Mouse (Mus musculus) forebrain, postnatal 0 days (tissue): Measurements from ENCODE around the gene Otub2. TPM values are rescaled to one million over a fixed set of nuclear protein-coding genes. Genes with fewer than 3 reads are reported as not detected.
A peak's percentile ranks its signal among the peaks of the same experiment; 100 is the strongest.

Experiments
- ATAC-seq: fragments of 200-750 bp; cut with Nextera tagmentation; 2 replicates; pipeline ENCODE4 v1.8.0; 2017; ENCODE audit warnings: mild to moderate bottlenecking, moderate library complexity
- DNase-seq: peaks from one replicate; pipeline ENCODE4 v3.0.0-alpha.2; 2015
- H3K27ac ChIP-seq: fragments of 300-500 bp; sonication (generic); 2 replicates; pipeline ENCODE4 v1.5.1; 2014; ENCODE audit warnings: low read depth, mild to moderate bottlenecking, antibody characterized with exemption, low read length, moderate library complexity, mixed read lengths
- H3K27me3 ChIP-seq: fragments of 300-500 bp; sonication (generic); 2 replicates; pipeline ENCODE4 v1.6.1; 2014; ENCODE audit warnings: mild to moderate bottlenecking, low read length, mixed read lengths; ENCODE audit not compliant: insufficient read depth
- H3K36me3 ChIP-seq: fragments of 300-500 bp; sonication (generic); 2 replicates; pipeline ENCODE4 v1.6.1; 2014; ENCODE audit warnings: mild to moderate bottlenecking, moderate library complexity; ENCODE audit not compliant: insufficient read depth
- H3K4me1 ChIP-seq: fragments of 300-500 bp; sonication (generic); 2 replicates; pipeline ENCODE4 v1.6.1; 2014; ENCODE audit warnings: antibody characterized with exemption; ENCODE audit not compliant: insufficient read depth
- H3K4me2 ChIP-seq: fragments of 300-500 bp; sonication (generic); 2 replicates; pipeline ENCODE4 v1.6.1; 2014; ENCODE audit warnings: low read depth, mild to moderate bottlenecking, moderate library complexity
- H3K4me3 ChIP-seq: fragments of 300-500 bp; sonication (generic); 2 replicates; pipeline ENCODE4 v1.5.1; 2014; ENCODE audit warnings: low read depth, low read length, mixed read lengths
- H3K9ac ChIP-seq: fragments of 300-500 bp; sonication (generic); 2 replicates; pipeline ENCODE4 v1.6.1; 2014; ENCODE audit warnings: mild to moderate bottlenecking
- H3K9me3 ChIP-seq: fragments of 300-500 bp; sonication (generic); 2 replicates; pipeline ENCODE4 v1.6.1; 2016; ENCODE audit warnings: low read length
- CTCF ChIP-seq: sonication (generic); IDR thresholded peaks from 2 replicates; pipeline ENCODE4 v1.5.1; 2016; ENCODE audit warnings: antibody characterized with exemption, control low read depth, low read depth
- WGBS: fragments of 180-500 bp; shearing (Covaris S2); extraction: QIAGEN DNeasy Blood & Tissue Kit; methylation state at CpG from one replicate; pipeline ENCODE4 v1.1.7; 2014; 5-methylcytosine and 5-hydroxymethylcytosine counted together
- polyA plus RNA-seq: library from polyadenylated mRNA; unstranded; fragments of >200 nt; fragmentation: Nextera tagmentation; extraction: Ambion mirVana; gene quantifications from 2 replicates; pipeline ENCODE4 v1.2.1, GENCODE M21; 2015
- total RNA-seq: library from RNA; depleted of rRNA; stranded (reverse); fragments of >200 nt; gene quantifications from 2 replicates; pipeline ENCODE4 v1.2.3, GENCODE M21; 2014

The Otub2 gene
- total and polyA plus RNA-seq, 2 experiments from 2014 or later = 21.3 to 26.5 TPM

DNA sequence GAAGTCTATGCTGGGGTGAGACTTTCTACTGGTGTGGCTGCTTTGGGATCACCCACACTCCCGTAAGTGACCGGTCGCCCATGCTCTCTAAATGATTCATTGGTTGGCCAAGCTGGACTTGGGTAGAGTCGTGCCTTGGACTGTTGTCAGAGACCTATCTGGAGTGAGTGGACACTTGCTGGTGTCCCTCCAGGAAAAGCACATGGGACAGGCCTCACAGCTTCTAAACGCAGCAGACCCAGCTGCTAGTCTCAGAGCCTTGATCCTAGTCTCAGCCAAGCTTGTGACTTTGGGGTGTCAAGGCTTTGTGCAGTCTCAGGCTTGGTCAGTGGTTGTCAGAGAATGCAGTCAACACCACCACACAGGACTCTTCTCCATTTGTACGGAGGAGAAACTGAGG, 35.7 kb upstream of the Otub2 start:
- DNase-seq (no peak), ATAC-seq (no peak)
- Histone ChIP-seq H3K4me2 (no peak overlapping the region), H3K9me3 (no peaks in the 10 kb centered on the region), H3K36me3 (no peaks in the 10 kb centered on the region), H3K27ac (no peak overlapping the region), H3K4me1 (no peaks in the 10 kb centered on the region), H3K9ac (no peak overlapping the region), H3K27me3 (no peaks in the 10 kb centered on the region), H3K4me3 (no peak overlapping the region)
- 94% methylated on average over 6 of the region's 6 CpGs for WGBS
- TF ChIP-seq CTCF = no peak

DNA sequence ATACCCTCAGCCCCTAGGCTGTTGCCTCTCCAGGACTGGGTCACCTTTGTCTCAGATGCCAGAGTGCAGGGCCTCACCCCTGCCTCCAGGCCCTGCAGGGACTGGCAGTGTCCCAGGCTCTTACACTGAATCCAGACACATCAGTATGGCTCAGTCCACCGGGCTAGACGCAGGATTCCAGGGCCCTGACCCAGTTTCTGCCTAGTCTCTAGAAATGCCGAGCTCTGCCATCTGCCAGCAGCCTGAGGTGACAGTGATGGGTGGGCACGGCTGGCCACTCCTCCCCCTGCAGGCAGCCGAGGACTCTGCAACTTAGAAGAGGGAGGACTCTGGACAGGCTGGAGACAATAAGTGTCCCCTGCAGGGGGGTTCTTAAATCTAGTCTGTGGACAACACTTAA, 34.9 kb upstream of the Otub2 start:
- no peaks in the 10 kb centered on the region for H3K36me3 ChIP-seq
- no peak overlapping the region for H3K27ac ChIP-seq
- peak; percentile 52 for TF ChIP-seq CTCF
- H3K4me1 ChIP-seq = no peaks in the 10 kb centered on the region
- peak; percentile 86 for ATAC-seq
- no peak overlapping the region for H3K4me3 ChIP-seq
- no peaks in the 10 kb centered on the region for H3K9me3 ChIP-seq
- no peaks in the 10 kb centered on the region for H3K27me3 ChIP-seq
- peak; percentile 30 for DNase-seq
- no peak overlapping the region for H3K4me2 ChIP-seq
- no peak overlapping the region; the same call in 1 of the 2 replicates for H3K9ac ChIP-seq
- 12% methylated on average over 5 of the region's 5 CpGs for WGBS

DNA sequence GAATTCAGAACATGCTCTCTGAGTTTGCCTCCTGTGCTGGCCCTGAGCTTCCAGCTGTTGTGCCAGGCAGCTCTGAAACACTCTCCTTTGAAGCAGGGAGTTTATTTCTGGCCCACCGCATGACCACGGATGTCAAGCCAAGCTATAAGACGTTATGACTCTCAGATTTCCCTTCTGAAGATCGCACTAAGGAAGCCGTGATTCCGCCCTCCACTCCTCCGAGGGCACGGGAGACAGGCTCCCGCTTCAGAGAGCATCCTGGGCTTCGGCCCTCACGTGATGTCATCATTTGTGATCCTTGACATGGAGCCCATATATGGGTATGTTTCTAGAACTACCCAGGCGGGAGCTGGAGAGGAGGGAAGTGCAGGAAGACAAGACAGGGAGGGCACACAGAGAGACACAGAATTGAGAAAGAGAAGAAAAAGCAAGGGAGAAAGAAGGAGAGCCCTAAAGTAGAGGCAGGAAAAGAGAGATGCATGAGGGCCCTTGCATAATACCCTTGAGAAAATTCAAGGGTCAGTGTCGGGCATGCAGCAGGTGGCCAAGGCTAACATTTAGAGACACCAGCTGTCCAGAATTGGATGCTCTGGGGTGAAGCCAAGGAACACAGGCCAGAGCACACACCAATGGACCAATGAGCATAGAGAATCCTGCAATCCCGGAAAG, 32.6 kb upstream of the Otub2 start, which contains the start of gene Asb2:
Asb2 (minus strand) TSS at position 256 of the 669 bp plus-strand sequence.
- Histone ChIP-seq H3K36me3 (no peaks in the 10 kb centered on the region), H3K27me3 (no peaks in the 10 kb centered on the region), H3K9me3 (no peaks in the 10 kb centered on the region), H3K4me2 (no peak within 1 kb of the TSS), H3K9ac (no peak within 1 kb of the TSS), H3K4me1 (no peaks in the 10 kb centered on the region), H3K4me3 (no peak within 1 kb of the TSS), H3K27ac (no peak within 1 kb of the TSS)
- WGBS = 73% methylated on average over 14 of the region's 14 CpGs
- no peak for ATAC-seq
- TF ChIP-seq CTCF = no peak
- no peak for DNase-seq

DNA sequence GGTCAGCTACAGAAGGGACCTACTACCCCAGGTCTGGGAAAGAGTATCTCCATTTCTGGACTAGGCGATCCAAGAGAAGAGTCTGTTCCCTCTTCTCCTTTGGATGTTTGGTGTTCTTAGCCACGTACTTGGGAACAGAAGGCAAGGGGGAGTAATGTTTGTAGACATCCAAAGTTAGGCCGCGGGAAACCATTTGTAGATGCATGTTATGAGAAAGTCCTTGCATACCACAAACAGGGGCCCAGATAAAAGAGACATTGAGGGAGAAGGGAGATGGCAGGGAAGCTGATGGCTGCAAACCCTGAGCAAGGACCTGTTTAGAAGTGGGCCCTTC, 32.1 kb upstream of the Otub2 start:
- no peak overlapping the region for H3K4me2 ChIP-seq
- H3K9ac ChIP-seq = no peak overlapping the region
- no peaks in the 10 kb centered on the region for H3K9me3 ChIP-seq
- no peak for ATAC-seq
- no peaks in the 10 kb centered on the region for H3K4me1 ChIP-seq
- TF ChIP-seq CTCF = no peak
- H3K27me3 ChIP-seq = no peaks in the 10 kb centered on the region
- no peak for DNase-seq
- H3K27ac ChIP-seq = no peak overlapping the region
- H3K36me3 ChIP-seq = no peaks in the 10 kb centered on the region
- no peak overlapping the region for H3K4me3 ChIP-seq
- WGBS = 88% methylated on average over 4 of the region's 4 CpGs

DNA sequence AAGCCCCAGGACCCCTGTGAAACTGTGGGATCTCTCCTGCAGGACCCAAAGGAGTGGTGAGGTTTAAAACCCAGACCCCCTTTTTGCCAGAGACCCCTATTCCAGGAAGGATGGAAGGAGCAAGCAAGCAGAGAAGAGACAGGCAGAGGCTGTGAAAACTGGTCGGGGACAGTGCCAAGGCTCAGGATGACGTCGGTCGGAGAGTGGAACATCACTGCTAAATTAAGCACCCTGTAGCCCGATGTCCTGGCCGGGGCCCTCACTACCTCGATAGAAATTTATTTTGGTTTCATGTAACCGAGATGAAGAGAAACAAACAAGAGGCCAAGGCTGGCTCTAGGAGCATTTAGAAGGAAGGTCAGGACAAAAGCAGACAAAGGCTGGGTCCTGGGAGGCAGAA, 30.3 kb upstream of the Otub2 start:
- Histone ChIP-seq H3K4me1 (no peaks in the 10 kb centered on the region), H3K27ac (no peak overlapping the region), H3K4me3 (no peak overlapping the region), H3K9me3 (no peaks in the 10 kb centered on the region), H3K4me2 (no peak overlapping the region), H3K9ac (no peak overlapping the region), H3K36me3 (no peaks in the 10 kb centered on the region), H3K27me3 (no peaks in the 10 kb centered on the region)
- DNase-seq (no peak), ATAC-seq (no peak)
- WGBS = 74% methylated on average over 8 of the region's 8 CpGs
- TF ChIP-seq CTCF = no peak

DNA sequence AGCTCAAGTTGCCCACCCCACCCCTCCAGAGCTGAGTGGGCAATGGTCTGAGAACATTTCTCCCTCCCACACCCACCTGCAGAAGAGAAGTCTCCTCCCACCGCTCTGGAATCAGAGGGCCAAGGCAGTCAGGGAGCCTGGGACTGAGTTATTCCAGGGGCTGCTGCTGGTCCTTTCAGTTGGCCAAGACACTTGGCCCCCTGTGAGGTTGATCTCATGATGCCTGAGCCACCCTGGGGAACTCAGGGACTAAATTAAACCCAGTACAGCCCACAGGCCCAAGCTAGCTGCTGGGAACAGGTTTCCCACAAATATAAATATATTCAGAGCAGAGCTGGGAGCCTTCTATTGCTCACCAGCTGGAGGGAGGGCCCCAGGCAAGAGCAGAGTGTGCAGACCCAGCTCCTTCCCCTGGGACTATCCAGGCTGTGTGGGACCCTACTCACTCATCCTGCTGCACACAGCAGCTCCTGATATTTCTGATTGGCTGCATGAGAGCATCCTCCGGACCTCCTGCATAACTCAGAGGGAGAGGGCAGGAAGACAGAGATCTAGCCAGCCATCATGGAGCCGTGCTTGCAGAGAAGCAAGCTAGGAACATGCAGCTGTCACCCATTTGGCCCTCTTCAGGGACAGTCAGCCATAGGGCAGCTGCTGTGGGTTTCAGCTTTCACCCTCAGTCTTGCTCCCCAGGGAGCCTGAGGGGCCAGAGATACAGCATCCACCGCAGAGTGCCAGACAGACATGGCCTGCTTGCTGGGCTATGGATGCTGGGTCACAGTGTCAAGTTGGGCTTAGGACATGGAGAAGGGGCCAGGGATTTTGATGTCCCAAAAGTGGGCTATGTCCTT, 29.3 kb upstream of the Otub2 start:
- Histone ChIP-seq H3K27me3 (no peaks in the 10 kb centered on the region), H3K9ac (no peak overlapping the region), H3K4me1 (no peaks in the 10 kb centered on the region), H3K36me3 (no peaks in the 10 kb centered on the region), H3K9me3 (no peaks in the 10 kb centered on the region), H3K4me3 (no peak overlapping the region), H3K27ac (no peak overlapping the region), H3K4me2 (no peak overlapping the region)
- WGBS = 71% methylated on average over 4 of the region's 4 CpGs
- DNase-seq (no peak), ATAC-seq (no peak)
- TF ChIP-seq CTCF = no peak

DNA sequence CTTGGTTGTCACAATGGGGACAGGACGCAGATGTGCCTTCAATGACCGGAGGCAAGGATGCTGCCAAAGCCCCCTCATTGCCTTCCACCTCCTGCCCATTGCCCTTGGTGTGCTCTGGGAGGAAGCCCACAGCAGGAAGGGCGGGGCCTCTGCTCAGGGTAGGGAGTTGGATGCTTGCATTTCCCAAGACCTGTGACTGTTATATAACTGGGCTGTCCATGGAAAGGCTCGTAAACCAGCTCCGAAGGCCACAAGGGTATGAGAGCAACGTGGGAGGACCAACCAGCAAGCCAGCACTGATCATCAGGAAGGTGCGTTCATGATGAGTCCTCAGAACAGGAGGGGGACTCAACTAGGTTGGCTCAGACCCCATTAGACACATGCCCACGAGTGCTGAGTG, 27.7 kb upstream of the Otub2 start:
- H3K9ac ChIP-seq = no peak overlapping the region
- ATAC-seq (no peak), DNase-seq (no peak)
- H3K4me3 ChIP-seq = no peak overlapping the region
- no peaks in the 10 kb centered on the region for H3K36me3 ChIP-seq
- no peaks in the 10 kb centered on the region for H3K9me3 ChIP-seq
- no peaks in the 10 kb centered on the region for H3K27me3 ChIP-seq
- no peaks in the 10 kb centered on the region for H3K4me1 ChIP-seq
- H3K27ac ChIP-seq = no peak overlapping the region
- H3K4me2 ChIP-seq = no peak overlapping the region
- TF ChIP-seq CTCF = no peak
- 84% methylated on average over 8 of the region's 8 CpGs for WGBS
